Mouse (Mus musculus) limb, embryonic 12.5 days (tissue): ENCODE measurements around the gene Ppig. TPM values are rescaled to one million over a fixed set of nuclear protein-coding genes. Genes with fewer than 3 reads are reported as not detected.

Experiments used
- ATAC-seq: fragments of 200-750 bp; cut with Nextera tagmentation; 2 replicates; pipeline ENCODE4 v1.8.0; 2017; ENCODE audit warnings: low read depth, moderate TSS enrichment; ENCODE audit not compliant: insufficient number of reproducible peaks, insufficient read depth, low FRiP score, low TSS enrichment
- H3K27ac ChIP-seq: fragments of 300-500 bp; sonication (generic); 2 replicates; pipeline ENCODE4 v1.5.1; 2016; ENCODE audit warnings: mild to moderate bottlenecking, moderate library complexity
- H3K27me3 ChIP-seq: fragments of 300-500 bp; sonication (generic); 2 replicates; pipeline ENCODE4 v1.6.1; 2016; ENCODE audit warnings: mild to moderate bottlenecking, moderate library complexity
- H3K36me3 ChIP-seq: fragments of 300-500 bp; sonication (generic); 2 replicates; pipeline ENCODE4 v1.6.1; 2016; ENCODE audit warnings: mild to moderate bottlenecking, moderate library complexity
- H3K4me1 ChIP-seq: fragments of 300-500 bp; sonication (generic); replicated peaks from 2 replicates; pipeline ENCODE4 v1.6.1; 2016
- H3K4me2 ChIP-seq: fragments of 300-500 bp; sonication (generic); 2 replicates; pipeline ENCODE4 v1.6.1; 2016; ENCODE audit warnings: mild to moderate bottlenecking, moderate library complexity
- H3K4me3 ChIP-seq: fragments of 300-500 bp; sonication (generic); replicated peaks from 2 replicates; pipeline ENCODE4 v1.5.1; 2016; ENCODE audit warnings: mild to moderate bottlenecking
- H3K9ac ChIP-seq: fragments of 300-500 bp; sonication (generic); replicated peaks from 2 replicates; pipeline ENCODE4 v1.6.1; 2016; ENCODE audit warnings: mild to moderate bottlenecking, moderate library complexity
- H3K9me3 ChIP-seq: fragments of 300-500 bp; sonication (generic); 2 replicates; pipeline ENCODE4 v1.6.1; 2016; ENCODE audit warnings: mild to moderate bottlenecking, moderate library complexity
- WGBS: fragments of 180-500 bp; shearing (Covaris S2); methylation state at CpG from one replicate; pipeline ENCODE4 v1.1.7; 2016; 5-methylcytosine and 5-hydroxymethylcytosine counted together
- polyA plus RNA-seq: library from polyadenylated mRNA; unstranded; fragments of >200 nt; fragmentation: Nextera tagmentation; extraction: Ambion mirVana; gene quantifications from 2 replicates; pipeline ENCODE4 v1.2.1, GENCODE M21; 2016

The Ppig gene
- polyA plus RNA-seq, 1 experiment from 2014 or later: 168 TPM

- no peak for ATAC-seq
- no peak overlapping the region for H3K27ac ChIP-seq
- WGBS: 94% methylated on average over 8 of the region's 8 CpGs
- no peak overlapping the region for H3K4me3 ChIP-seq
- H3K9me3 ChIP-seq: no peaks in the 10 kb centered on the region
- peaks cover 49% of the 10 kb centered on the region for H3K36me3 ChIP-seq
- H3K4me1 ChIP-seq: no peaks in the 10 kb centered on the region
- no peak overlapping the region for H3K9ac ChIP-seq
- H3K27me3 ChIP-seq: no peaks in the 10 kb centered on the region
- no peak overlapping the region for H3K4me2 ChIP-seq
Measured at GRCm38 (mm10) chr2:69700446-69700845, 21.9 kb upstream of the Ppig start.

GRCm38 (mm10) chr2:69712171-69712570 lies 10.2 kb upstream of the Ppig start:
- 91% methylated on average over 14 of the region's 14 CpGs for WGBS
- Histone ChIP-seq H3K4me2 (no peak overlapping the region), H3K4me3 (no peak overlapping the region)

DNA sequence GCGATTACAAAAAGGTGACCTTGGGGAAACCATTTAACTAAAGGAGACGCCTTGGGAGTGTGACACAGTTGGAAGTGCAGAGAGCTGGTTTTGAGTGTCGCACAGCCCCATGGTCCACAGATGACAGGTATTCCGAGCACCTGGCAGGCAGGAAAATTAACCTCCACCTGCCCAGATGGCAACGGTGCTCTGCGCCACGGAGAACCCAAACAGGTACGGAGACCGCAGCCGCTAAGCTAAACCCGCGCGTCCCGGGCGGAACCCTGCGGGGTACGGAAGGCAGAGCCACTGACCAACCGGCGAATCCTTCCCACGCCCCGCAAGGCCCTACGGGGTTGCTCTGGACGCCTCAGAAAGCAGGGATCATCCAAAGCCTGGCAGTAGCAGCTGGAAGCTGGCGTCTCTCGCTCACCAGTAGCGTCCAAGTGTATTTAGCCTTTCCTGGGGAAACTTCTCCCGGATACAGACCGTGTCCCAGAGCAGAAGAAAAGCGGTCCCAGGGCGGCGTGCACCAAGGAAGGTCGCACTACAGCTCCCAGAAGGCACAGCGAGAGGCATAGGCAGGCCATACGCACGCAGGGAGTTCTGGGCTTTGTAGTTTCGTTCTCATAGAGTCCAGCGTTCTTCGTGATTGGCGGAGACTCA lies 9.2 kb upstream of the Ppig start, which contains the start of gene Fastkd1:
TSS of gene Fastkd1 (minus strand) at position 536 of the 645 bp plus-strand sequence.
- WGBS: under 1% methylated on average over 39 of the region's 39 CpGs
- 0 out of 2 replicates have a peak, but pooled peaks cover 3% of the 10 kb centered on the region for H3K27me3 ChIP-seq
- no peaks in the 10 kb centered on the region for H3K9me3 ChIP-seq
- peaks cover 4% of the 10 kb centered on the region; the same call in 1 of the 2 replicates for H3K4me1 ChIP-seq
- H3K4me3 ChIP-seq: peak within 1 kb of the TSS; percentile 80
- ATAC-seq: peak; percentile 98
- H3K27ac ChIP-seq: peak within 1 kb of the TSS; percentile 50; the same call in 1 of the 2 replicates
- peak within 1 kb of the TSS; percentile 76 for H3K4me2 ChIP-seq
- H3K36me3 ChIP-seq: no peaks in the 10 kb centered on the region; the same call in 1 of the 2 replicates
- H3K9ac ChIP-seq: peak within 1 kb of the TSS; percentile 71

More at GRCm38 (mm10) chr2:69712171-69712570, 10.2 kb upstream of the Ppig start:
- H3K27me3 ChIP-seq: 0 out of 2 replicates have a peak, but pooled peaks cover 3% of the 10 kb centered on the region
- no peak overlapping the region for H3K9ac ChIP-seq
- no peak for ATAC-seq
- H3K27ac ChIP-seq: no peak overlapping the region
- H3K36me3 ChIP-seq: peaks cover 8% of the 10 kb centered on the region; the same call in 1 of the 2 replicates
- peaks cover 4% of the 10 kb centered on the region; the same call in 1 of the 2 replicates for H3K4me1 ChIP-seq
- H3K9me3 ChIP-seq: no peaks in the 10 kb centered on the region

- peak; percentile 29; the same call in 1 of the 2 replicates for ATAC-seq
- 0 out of 2 replicates have a peak, but pooled peaks cover 3% of the 10 kb centered on the region for H3K27me3 ChIP-seq
- no peaks in the 10 kb centered on the region; the same call in 1 of the 2 replicates for H3K36me3 ChIP-seq
- peaks cover 4% of the 10 kb centered on the region; the same call in 1 of the 2 replicates for H3K4me1 ChIP-seq
- H3K4me3 ChIP-seq: peak overlapping the region; percentile 80
- no peak overlapping the region for H3K9ac ChIP-seq
- H3K4me2 ChIP-seq: peak overlapping the region; percentile 76
- H3K27ac ChIP-seq: no peak overlapping the region
- no peaks in the 10 kb centered on the region for H3K9me3 ChIP-seq
- 34% methylated on average over 4 of the region's 4 CpGs for WGBS
Measured at GRCm38 (mm10) chr2:69713626-69714014, 8.7 kb upstream of the Ppig start.

DNA sequence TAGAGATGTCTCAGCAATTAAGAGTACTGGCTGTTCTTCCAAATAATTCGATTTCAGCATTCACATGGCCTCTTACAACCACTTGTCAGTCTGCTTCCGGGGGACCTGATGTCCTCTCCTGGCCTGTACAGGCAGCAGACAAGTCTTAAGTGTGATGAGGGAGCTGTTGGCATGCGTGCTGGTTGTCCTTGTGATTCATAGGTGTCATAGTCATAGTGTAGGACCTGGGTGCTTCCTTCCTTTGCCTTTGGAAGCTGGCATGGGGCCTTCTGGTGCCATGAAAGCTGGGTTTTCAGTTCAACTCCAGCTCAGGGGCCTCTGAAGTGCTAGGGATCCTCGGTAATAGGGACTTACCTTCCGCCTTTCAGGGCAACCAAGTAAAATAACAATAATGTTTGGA lies 8.2 kb upstream of the Ppig start:
- Histone ChIP-seq H3K27ac (no peak overlapping the region), H3K4me1 (peaks cover 4% of the 10 kb centered on the region; the same call in 1 of the 2 replicates), H3K36me3 (no peaks in the 10 kb centered on the region; the same call in 1 of the 2 replicates), H3K4me3 (no peak overlapping the region), H3K9ac (no peak overlapping the region), H3K4me2 (no peak overlapping the region), H3K27me3 (0 out of 2 replicates have a peak, but pooled peaks cover 3% of the 10 kb centered on the region), H3K9me3 (no peaks in the 10 kb centered on the region)
- WGBS: 73% methylated on average over 5 of the region's 5 CpGs
- ATAC-seq: no peak

DNA sequence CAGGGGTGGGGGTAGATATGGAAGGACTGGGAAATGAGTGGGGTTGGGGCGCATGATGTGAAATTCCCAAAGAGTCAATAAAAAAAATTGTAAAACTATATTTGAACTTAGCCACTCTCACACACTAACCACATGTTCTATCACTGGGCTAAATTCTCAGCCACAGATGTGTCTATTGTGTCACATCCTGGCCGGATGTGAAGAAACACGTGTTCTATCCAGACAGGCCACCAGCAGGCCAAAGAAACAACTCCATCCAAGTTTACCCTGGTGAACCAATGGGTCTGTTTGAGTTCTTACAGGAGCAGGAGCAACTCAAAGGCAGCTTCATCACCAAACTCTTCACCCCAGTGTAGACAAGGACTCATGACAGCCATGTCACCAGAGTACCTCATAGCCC lies 5.9 kb upstream of the Ppig start:
- Histone ChIP-seq H3K4me3 (no peak overlapping the region), H3K27me3 (0 out of 2 replicates have a peak, but pooled peaks cover 3% of the 10 kb centered on the region), H3K4me1 (peaks cover 4% of the 10 kb centered on the region; the same call in 1 of the 2 replicates), H3K9me3 (no peaks in the 10 kb centered on the region), H3K9ac (no peak overlapping the region), H3K4me2 (no peak overlapping the region), H3K36me3 (no peaks in the 10 kb centered on the region), H3K27ac (no peak overlapping the region)
- WGBS: 71% methylated on average over 3 of the region's 3 CpGs
- ATAC-seq: no peak

DNA sequence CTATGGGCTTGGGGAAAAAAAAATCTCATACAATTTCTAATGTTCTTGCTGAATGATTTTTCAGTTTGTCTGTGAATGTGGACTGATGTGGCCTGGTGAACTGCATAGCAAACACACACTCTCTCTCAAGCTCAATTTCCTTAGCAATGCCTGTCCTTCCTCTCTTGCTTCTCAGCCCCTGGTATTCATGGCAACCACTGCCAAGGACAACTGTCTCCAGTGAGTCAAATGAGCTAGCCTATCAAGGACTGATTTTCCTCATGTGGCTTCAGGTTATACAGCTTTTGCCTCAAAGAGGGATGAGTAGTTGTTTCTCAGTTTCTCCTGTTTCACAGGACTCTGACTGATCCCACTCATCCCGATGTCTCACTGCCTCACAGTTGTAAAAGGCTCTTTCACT lies 3.2 kb upstream of the Ppig start:
- Histone ChIP-seq H3K27ac (no peak overlapping the region), H3K4me2 (no peak overlapping the region), H3K9ac (no peak overlapping the region), H3K27me3 (0 out of 2 replicates have a peak, but pooled peaks cover 3% of the 10 kb centered on the region), H3K36me3 (no peaks in the 10 kb centered on the region), H3K4me3 (no peak overlapping the region), H3K9me3 (no peaks in the 10 kb centered on the region), H3K4me1 (peaks cover 3% of the 10 kb centered on the region)
- 79% methylated on average over 1 of the region's 1 CpGs for WGBS
- ATAC-seq: no peak

DNA sequence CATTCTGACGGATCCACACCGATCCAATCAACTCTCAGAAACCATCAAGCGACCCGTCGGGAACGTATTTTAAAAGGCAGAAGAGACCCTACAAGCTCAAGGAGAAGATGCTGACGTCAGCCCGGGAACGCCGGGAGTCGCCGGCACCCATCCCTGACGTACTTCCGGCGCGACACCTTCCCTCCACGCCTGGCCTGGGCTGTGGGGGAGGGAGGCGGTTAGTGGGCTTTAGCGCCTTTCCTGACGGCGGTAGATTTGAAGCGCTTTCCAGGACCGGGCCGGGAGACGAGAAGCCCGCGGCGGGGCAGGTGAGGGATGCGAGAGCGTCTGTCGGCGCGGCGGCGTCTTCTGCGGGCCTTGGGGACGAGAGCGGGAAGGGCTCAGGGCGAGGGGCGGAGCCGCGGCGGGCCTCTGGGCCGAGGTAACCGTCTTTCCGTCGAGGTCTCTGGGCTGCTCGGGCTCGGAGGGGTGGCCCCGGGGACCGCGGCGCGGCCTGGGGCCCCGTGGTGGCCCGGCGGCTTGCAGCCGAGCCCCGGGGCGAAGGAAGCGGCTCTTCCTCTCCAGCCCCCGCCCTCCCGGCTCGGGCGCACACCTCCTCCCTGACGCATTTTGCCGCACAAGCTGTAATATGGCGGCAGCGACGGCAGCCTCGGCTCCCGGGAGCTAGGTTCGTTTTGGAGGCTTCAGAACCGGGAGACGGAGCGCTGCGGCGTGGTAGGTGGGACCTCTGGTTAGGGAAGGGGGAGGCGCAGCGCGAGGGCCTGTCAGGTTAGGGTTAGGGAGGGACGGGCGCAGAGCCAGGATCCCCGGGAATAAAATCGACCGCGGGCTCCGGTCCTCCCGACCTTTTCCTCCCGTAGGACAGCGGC lies 539 bp downstream of the Ppig start:
- Histone ChIP-seq H3K9ac (peak overlapping the region; percentile 93), H3K4me1 (peaks cover 11% of the 10 kb centered on the region), H3K4me2 (peak overlapping the region; percentile 73), H3K27me3 (no peaks in the 10 kb centered on the region), H3K27ac (peak overlapping the region; percentile 92), H3K9me3 (no peaks in the 10 kb centered on the region), H3K4me3 (peak overlapping the region; percentile 95), H3K36me3 (no peaks in the 10 kb centered on the region)
- peak; percentile 94 for ATAC-seq
- under 1% methylated on average over 90 of the region's 91 CpGs for WGBS

GRCm38 (mm10) chr2:69723519-69723825 lies 1.1 kb downstream of the Ppig start:
- ATAC-seq: no peak
- Histone ChIP-seq H3K27me3 (no peaks in the 10 kb centered on the region), H3K4me1 (peaks cover 11% of the 10 kb centered on the region), H3K36me3 (no peaks in the 10 kb centered on the region), H3K4me2 (peak overlapping the region; percentile 73), H3K27ac (peak overlapping the region; percentile 92), H3K4me3 (peak overlapping the region; percentile 95), H3K9ac (peak overlapping the region; percentile 93), H3K9me3 (no peaks in the 10 kb centered on the region)
- WGBS: under 1% methylated on average over 13 of the region's 13 CpGs

DNA sequence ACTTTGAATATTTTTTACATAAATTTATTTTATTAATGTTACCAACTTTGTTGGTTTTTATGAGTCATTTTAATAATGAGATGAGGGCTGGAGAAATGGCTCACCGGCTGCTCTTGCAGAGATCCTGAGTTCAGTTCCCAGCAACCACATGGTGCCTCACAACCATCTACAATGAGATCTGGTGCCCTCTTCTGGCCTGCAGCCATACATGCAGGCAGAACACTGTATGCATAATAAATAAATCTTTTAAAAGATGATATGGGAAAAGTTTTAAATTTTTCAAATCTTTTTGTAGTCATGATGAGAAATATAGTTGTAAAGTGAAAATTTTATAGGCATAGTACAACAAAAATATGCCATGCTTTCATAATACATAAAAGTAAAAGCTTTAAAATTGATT lies 22.7 kb downstream of the Ppig start:
- no peak for ATAC-seq
- H3K4me2 ChIP-seq: no peak overlapping the region
- H3K4me1 ChIP-seq: no peaks in the 10 kb centered on the region
- H3K36me3 ChIP-seq: peaks cover 74% of the 10 kb centered on the region
- 86% methylated on average over 1 of the region's 1 CpGs for WGBS
- no peaks in the 10 kb centered on the region for H3K9me3 ChIP-seq
- no peak overlapping the region for H3K27ac ChIP-seq
- no peak overlapping the region for H3K4me3 ChIP-seq
- H3K9ac ChIP-seq: no peak overlapping the region
- no peaks in the 10 kb centered on the region for H3K27me3 ChIP-seq

GRCm38 (mm10) chr2:69760980-69761379 lies 38.6 kb downstream of the Ppig start:
- ATAC-seq: no peak
- 84% methylated on average over 5 of the region's 5 CpGs for WGBS

More at GRCm38 (mm10) chr2:69760980-69761379, 38.6 kb downstream of the Ppig start:
- H3K27ac ChIP-seq: no peak overlapping the region
- H3K4me3 ChIP-seq: no peak overlapping the region
- no peaks in the 10 kb centered on the region for H3K9me3 ChIP-seq
- no peak overlapping the region for H3K9ac ChIP-seq
- no peaks in the 10 kb centered on the region for H3K4me1 ChIP-seq
- H3K36me3 ChIP-seq: no peaks in the 10 kb centered on the region
- H3K27me3 ChIP-seq: no peaks in the 10 kb centered on the region
- H3K4me2 ChIP-seq: no peak overlapping the region
